Mouse (Mus musculus) heart, postnatal 36 days (tissue): ENCODE data around the gene Tspan31. TPM values are rescaled to one million over a fixed set of nuclear protein-coding genes. Genes with fewer than 3 reads are reported as not detected.

Source experiments
- DNase-seq, 2 experiments: peaks; one replicate each; pipeline ENCODE4 v3.0.0; 2021 to 2022
- intact Hi-C: fragments of 180-260 bp; cut with DNase I; formaldehyde crosslinking; loops from one replicate; pipeline ENCODE4 v1.15.1; 2025
- total RNA-seq, 2 experiments: library from RNA; stranded (reverse); gene quantifications; 2 replicates each; pipeline ENCODE4 v1.2.3; 2021

The Tspan31 gene
- total RNA-seq: 10 to 100 TPM; 43.8 to 46.9 TPM

GRCm38 (mm10) chr10:127070190-127071121, at the start of gene Tspan31:
Tspan31 (minus strand) TSS chr10:127070264.
- peak; percentile 81 to 85 for DNase-seq
- intact Hi-C loops: no loop called here

GRCm38 (mm10) chr10:127119229-127119628, 49.2 kb upstream of the Tspan31 start:
- intact Hi-C loops: no loop called here
- DNase-seq: no peak

- no peak for DNase-seq
- intact Hi-C loops: no loop called here
These were observed 48.4 kb upstream of the Tspan31 start for GRCm38 (mm10) chr10:127118470-127118869.

- DNase-seq: no peak
- intact Hi-C loops: no loop called here
These were observed 45.0 kb upstream of the Tspan31 start for GRCm38 (mm10) chr10:127115068-127115467.

- intact Hi-C loops: no loop called here
- no peak for DNase-seq
These were observed 44.3 kb upstream of the Tspan31 start for GRCm38 (mm10) chr10:127114408-127114807.

GRCm38 (mm10) chr10:127111001-127111887, 41.2 kb upstream of the Tspan31 start:
- intact Hi-C loops: no loop called here
- no peak for DNase-seq

- intact Hi-C loops: no loop called here
- no peak for DNase-seq
These were observed 38.2 kb upstream of the Tspan31 start for GRCm38 (mm10) chr10:127108262-127108583.

- intact Hi-C loops: no loop called here
- DNase-seq: no peak
These were observed 37.6 kb upstream of the Tspan31 start for GRCm38 (mm10) chr10:127107563-127108261.

GRCm38 (mm10) chr10:127103631-127104030, 33.6 kb upstream of the Tspan31 start:
- no peak for DNase-seq
- intact Hi-C loops: no loop called here

- DNase-seq: no peak
- intact Hi-C loops: no loop called here
These were observed 31.1 kb upstream of the Tspan31 start for GRCm38 (mm10) chr10:127101151-127101550.

GRCm38 (mm10) chr10:127100414-127100813, 30.4 kb upstream of the Tspan31 start:
- intact Hi-C loops: no loop called here

GRCm38 (mm10) chr10:127099868-127100267, 29.8 kb upstream of the Tspan31 start:
- no peak for DNase-seq
- intact Hi-C loops: no loop called here

More at GRCm38 (mm10) chr10:127100414-127100813, 30.4 kb upstream of the Tspan31 start:
- no peak for DNase-seq

- intact Hi-C loops: no loop called here
- DNase-seq: no peak
These were observed 29.1 kb upstream of the Tspan31 start for GRCm38 (mm10) chr10:127099191-127099590.

GRCm38 (mm10) chr10:127098514-127098913, 28.4 kb upstream of the Tspan31 start:
- intact Hi-C loops: no loop called here
- no peak for DNase-seq

- intact Hi-C loops: no loop called here
- no peak for DNase-seq
These were observed 24.3 kb upstream of the Tspan31 start for GRCm38 (mm10) chr10:127094382-127094802.

- no peak for DNase-seq
- intact Hi-C loops: no loop called here
These were observed 22.7 kb upstream of the Tspan31 start for GRCm38 (mm10) chr10:127092742-127093141.

GRCm38 (mm10) chr10:127091507-127092396, 21.7 kb upstream of the Tspan31 start:
- no peak for DNase-seq
- intact Hi-C loops: no loop called here

GRCm38 (mm10) chr10:127090560-127091411, 20.7 kb upstream of the Tspan31 start:
- intact Hi-C loops: no loop called here
- peak in 1 of 2 experiments; percentile 54 for DNase-seq

- DNase-seq: no peak
- intact Hi-C loops: no loop called here
These were observed 15.6 kb upstream of the Tspan31 start for GRCm38 (mm10) chr10:127085633-127086032.
